Mouse (Mus musculus): ENCODE measurements around the gene Yif1b.

DNA sequence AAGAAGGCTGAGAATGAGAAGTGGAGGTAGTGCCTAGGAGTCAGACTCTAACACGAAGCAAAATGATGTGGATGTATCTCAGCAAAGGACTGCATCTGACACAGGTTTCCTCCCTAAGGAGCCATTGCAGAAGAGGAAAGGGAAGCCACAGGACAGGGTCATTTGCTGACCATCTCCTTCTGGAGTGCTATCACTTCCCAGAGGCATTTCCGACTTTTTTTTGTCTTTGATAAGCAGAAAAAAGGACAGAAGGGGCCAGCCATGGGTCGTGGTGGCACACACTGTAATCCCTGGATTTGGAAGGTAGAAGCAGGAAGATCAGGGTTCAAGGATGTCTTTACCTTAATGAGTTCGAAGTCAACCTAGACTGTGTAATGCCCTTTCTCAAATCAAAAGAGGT is 1.5 kb upstream of the Yif1b start:
- TF ChIP-seq CTCF (IDR thresholded peaks at IDR 0.05; ENCODE audit: low read depth) = no peak
- no peak for TF ChIP-seq EP300 (IDR thresholded peaks at IDR 0.05; ENCODE audit: low read depth)

Measured in liver, embryonic 14.5 days (tissue).